Comparison of ENCODE assay signal across 8 mouse cellular contexts in the genomic region with DNA sequence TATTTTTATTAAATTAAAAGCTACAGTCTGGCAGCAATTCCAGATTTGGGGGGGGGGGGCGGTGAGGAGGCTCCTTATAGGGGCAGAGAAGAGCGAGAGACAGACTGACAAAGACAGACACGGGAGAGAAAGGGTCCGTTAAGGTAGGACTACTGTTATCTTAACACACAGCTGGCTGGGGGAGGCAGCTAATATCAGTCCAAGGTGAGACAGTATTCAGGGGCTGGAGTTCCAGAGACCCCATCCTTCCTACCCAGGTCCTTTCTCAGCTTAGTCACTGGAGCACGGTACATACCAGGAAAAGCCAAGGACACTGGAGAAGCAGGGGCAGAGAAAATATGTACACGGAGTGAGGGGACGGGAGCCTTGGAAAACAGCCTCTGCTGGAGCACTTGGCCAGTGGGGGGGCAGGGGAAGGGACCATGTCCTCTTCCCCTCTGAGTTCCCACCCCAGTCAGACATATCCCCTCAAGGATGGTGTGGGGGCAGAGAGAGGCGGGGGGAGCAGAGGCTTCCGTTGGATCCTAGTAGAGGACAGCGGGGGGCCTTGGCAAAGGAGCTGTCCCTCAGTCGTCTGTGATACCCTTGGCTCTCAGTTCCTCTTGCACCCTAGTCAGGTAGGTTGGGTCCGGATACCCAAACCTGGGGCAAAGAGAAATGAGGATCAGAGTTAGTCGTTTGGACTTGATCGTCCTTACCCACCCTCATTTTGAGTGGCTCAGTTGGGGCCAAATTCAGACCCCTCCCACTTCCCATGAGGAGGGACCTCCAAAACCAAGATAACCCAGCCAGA. TPM values are rescaled to one million over a fixed set of nuclear protein-coding genes. Genes with fewer than 3 reads are reported as not detected.
A peak's percentile ranks its signal among the peaks of the same experiment; 100 is the strongest.
DNase-seq lines count a peak whose midpoint lies in the region; ATAC-seq and TF ChIP-seq lines count a peak whose summit lies in the region.

No protein-coding gene starts in this region.

- peaks cover 28% of the 10 kb centered on the region for H3K36me3 ChIP-seq in heart, embryonic 14.5 days (ENCODE audit: control insufficient read depth, insufficient read depth, low read length)
- H3K36me3 ChIP-seq in hindbrain, embryonic 11.5 days (ENCODE audit: control insufficient read depth, insufficient read depth, low read length), result 0 out of 2 replicates have a peak, but pooled peaks cover 4% of the 10 kb centered on the region
- H3K36me3 ChIP-seq in liver, embryonic 16.5 days (ENCODE audit: control insufficient read depth, insufficient read depth), result no peaks in the 10 kb centered on the region

- H3K9me3 ChIP-seq in heart, embryonic 14.5 days (ENCODE audit: control insufficient read depth, low read length), result no peaks in the 10 kb centered on the region
- H3K9me3 ChIP-seq in hindbrain, embryonic 11.5 days (ENCODE audit: control insufficient read depth, low read length), result no peaks in the 10 kb centered on the region
- H3K9me3 ChIP-seq in liver, embryonic 16.5 days (replicated peaks; ENCODE audit: control insufficient read depth, low read length), result no peaks in the 10 kb centered on the region

- H3K27me3 ChIP-seq in heart, embryonic 14.5 days (ENCODE audit: control insufficient read depth, insufficient read depth, low read length), result peaks cover 4% of the 10 kb centered on the region
- H3K27me3 ChIP-seq in hindbrain, embryonic 11.5 days (ENCODE audit: control insufficient read depth, insufficient read depth, low read length), result no peaks in the 10 kb centered on the region
- H3K27me3 ChIP-seq in liver, embryonic 16.5 days (ENCODE audit: control insufficient read depth, insufficient read depth, low read depth, low read length), result peaks cover 3% of the 10 kb centered on the region

- H3K9ac ChIP-seq in heart, embryonic 14.5 days (ENCODE audit: low read length), result peak overlapping the region; percentile 80
- peak overlapping the region; percentile 92; the same call in 1 of the 2 replicates for H3K9ac ChIP-seq in hindbrain, embryonic 11.5 days (ENCODE audit: low read depth, low read length)
- H3K9ac ChIP-seq in liver, embryonic 16.5 days (ENCODE audit: low read depth, low read length), result no peak overlapping the region

- no peak for TF ChIP-seq CTCF in cortical plate, adult 2 months (IDR thresholded peaks at IDR 0.05; ENCODE audit: extremely low read depth, insufficient read depth, low read length)

- H3K4me1 ChIP-seq in heart, embryonic 14.5 days (ENCODE audit: control insufficient read depth in 2 of 2, insufficient read depth in 2 of 2, low read length in 2 of 2), result peaks cover 3 to 24% of the 10 kb centered on the region in 2 experiments; a peak in 3 of 4 replicates
- H3K4me1 ChIP-seq in cortical plate, adult 2 months (ENCODE audit: control insufficient read depth, insufficient read depth, low read length), result peaks cover 3% of the 10 kb centered on the region
- peaks cover 12% of the 10 kb centered on the region for H3K4me1 ChIP-seq in hindbrain, embryonic 11.5 days (replicated peaks; ENCODE audit: control insufficient read depth, insufficient read depth, low read length)
- H3K4me1 ChIP-seq in liver, embryonic 16.5 days (ENCODE audit: control insufficient read depth, low read depth, low read length), result peaks cover 68% of the 10 kb centered on the region

- H3K4me3 ChIP-seq in heart, embryonic 14.5 days (ENCODE audit: control insufficient read depth in 1 of 2, insufficient read depth in 1 of 2, low read depth in 1 of 2, low read length in 2 of 2), result 0 out of 4 replicates have a peak overlapping the region, but pooled peaks of 1 of the 2 experiments have one; percentile 66
- no peak overlapping the region for H3K4me3 ChIP-seq in cortical plate, adult 2 months (ENCODE audit: insufficient read depth, low read length)
- H3K4me3 ChIP-seq in hindbrain, embryonic 11.5 days (ENCODE audit: low read depth, low read length), result peak overlapping the region; percentile 77; the same call in 1 of the 2 replicates
- peak overlapping the region; percentile 65 for H3K4me3 ChIP-seq in liver, embryonic 16.5 days (ENCODE audit: low read depth, low read length)

- 44% methylated on average over 13 of the region's 14 CpGs for WGBS in heart, embryonic 14.5 days
- 35% methylated on average over 14 of the region's 14 CpGs for WGBS in hindbrain, embryonic 11.5 days
- WGBS in liver, embryonic 16.5 days (ENCODE audit: insufficient replicate concordance), result 27% methylated on average over 13 of the region's 14 CpGs

- peak overlapping the region in 1 of 2 experiments; percentile 29; a peak in 1 of 4 replicates for H3K27ac ChIP-seq in heart, embryonic 14.5 days (replicated peaks in 1 of 2; ENCODE audit: control insufficient read depth in 1 of 2, insufficient read depth in 1 of 2, low read depth in 2 of 2, low read length in 2 of 2)
- H3K27ac ChIP-seq in cortical plate, adult 2 months (ENCODE audit: insufficient read depth, low read length), result no peak overlapping the region
- H3K27ac ChIP-seq in hindbrain, embryonic 11.5 days (ENCODE audit: low read depth, low read length), result peak overlapping the region; percentile 37; the same call in 1 of the 2 replicates
- peak overlapping the region; percentile 87 for H3K27ac ChIP-seq in liver, embryonic 16.5 days (ENCODE audit: low read length)

- intact Hi-C loops in heart, postnatal 10 days (cut with DNase I), result loop anchor here (10.0 kb wide), 1 partner anchor 474 kb away; the partner anchor contains the start of genes Nab2 and Nemp1

- 0 out of 2 replicates have a peak, but pooled peaks have one; percentile 7 for TF ChIP-seq POLR2A in cortical plate, adult 2 months (IDR thresholded peaks at IDR 0.05; ENCODE audit: extremely low read depth, insufficient read depth, low read length)

- ATAC-seq in heart, embryonic 14.5 days (ENCODE audit: insufficient number of reproducible peaks, insufficient read depth, low FRiP score, low read depth), result no peak
- ATAC-seq in hindbrain, embryonic 11.5 days (ENCODE audit: low FRiP score), result no peak
- ATAC-seq in liver, embryonic 16.5 days (ENCODE audit: low read depth), result peak; percentile 7; the same call in 1 of the 2 replicates
- no peak for ATAC-seq in inflammation-experienced regulatory T-cells, adult 6 months

- peak overlapping the region; percentile 87 for H3K4me2 ChIP-seq in heart, embryonic 14.5 days (ENCODE audit: low read length)
- peak overlapping the region; percentile 99 for H3K4me2 ChIP-seq in hindbrain, embryonic 11.5 days (replicated peaks; ENCODE audit: low read depth, low read length)
- H3K4me2 ChIP-seq in liver, embryonic 16.5 days (ENCODE audit: low read depth, low read length), result peak overlapping the region; percentile 97

- no peak for DNase-seq in heart, postnatal 10 days
- DNase-seq in hindbrain, embryonic 11.5 days (ENCODE audit: low spot score), result no peak
- no peak for DNase-seq in urinary bladder, postnatal 14 days (ENCODE audit: low spot score)
- DNase-seq in urinary bladder, postnatal 36 days (ENCODE audit: low spot score in 2 of 2), result no peak

RNA-seq across cellular contexts. Expression of gene Arhgef25, which starts 0.7 kb away (rescaled TPM):
- polyA plus RNA-seq in heart, embryonic 14.5 days (2014; fragmentation: Nextera tagmentation; extraction: Ambion mirVana), result 18.2 and 22.8 TPM in 2 replicates
- total RNA-seq in heart, postnatal 10 days (2021), result 10 to 100 TPM; 20.8 to 21.0 TPM
- polyA plus RNA-seq in cortical plate, adult 2 months (2012; rRNA removed), result 225 and 288 TPM in 2 replicates
- 30.1 and 32.0 TPM in 2 replicates for polyA plus RNA-seq in hindbrain, embryonic 11.5 days (2014; fragmentation: Nextera tagmentation; extraction: Ambion mirVana)
- 4.8 and 5.7 TPM in 2 replicates for polyA plus RNA-seq in liver, embryonic 16.5 days (2015; fragmentation: Nextera tagmentation; extraction: Ambion mirVana)
- under 1 TPM in 1 of 3 experiments, not detected in 2; 0.20 TPM for polyA plus RNA-seq in inflammation-experienced regulatory T-cells, adult 6 months (2017; shearing (Covaris generic))

RNA-seq across cellular contexts. Expression of gene Dtx3, which starts 4.9 kb away (rescaled TPM):
- polyA plus RNA-seq in heart, embryonic 14.5 days (2014; fragmentation: Nextera tagmentation; extraction: Ambion mirVana), result 73.3 and 75.7 TPM in 2 replicates
- 10 to 100 TPM; 48.4 to 52.2 TPM for total RNA-seq in heart, postnatal 10 days (2021)
- polyA plus RNA-seq in cortical plate, adult 2 months (2012; rRNA removed), result 371 and 407 TPM in 2 replicates
- 143 and 158 TPM in 2 replicates for polyA plus RNA-seq in hindbrain, embryonic 11.5 days (2014; fragmentation: Nextera tagmentation; extraction: Ambion mirVana)
- 13.4 and 14.8 TPM in 2 replicates for polyA plus RNA-seq in liver, embryonic 16.5 days (2015; fragmentation: Nextera tagmentation; extraction: Ambion mirVana)
- polyA plus RNA-seq in inflammation-experienced regulatory T-cells, adult 6 months (2017; shearing (Covaris generic)), result 10 to 100 TPM; 35.2 to 56.0 (median 47.0) TPM

RNA-seq across cellular contexts. Expression of gene Slc26a10, which starts 10.1 kb away (rescaled TPM):
- polyA plus RNA-seq in heart, embryonic 14.5 days (2014; fragmentation: Nextera tagmentation; extraction: Ambion mirVana), result 17.4 and 19.3 TPM in 2 replicates
- total RNA-seq in heart, postnatal 10 days (2021), result 10 to 100 TPM; 40.8 to 48.0 TPM
- 8.7 TPM in 2 replicates for polyA plus RNA-seq in cortical plate, adult 2 months (2012; rRNA removed)
- 0.73 and 0.96 TPM in 2 replicates for polyA plus RNA-seq in hindbrain, embryonic 11.5 days (2014; fragmentation: Nextera tagmentation; extraction: Ambion mirVana)
- 2.2 and 2.7 TPM in 2 replicates for polyA plus RNA-seq in liver, embryonic 16.5 days (2015; fragmentation: Nextera tagmentation; extraction: Ambion mirVana)
- polyA plus RNA-seq in inflammation-experienced regulatory T-cells, adult 6 months (2017; shearing (Covaris generic)), result 1 to 10 TPM; 3.2 to 4.3 (median 3.2) TPM

RNA-seq across cellular contexts. Expression of gene Pip4k2c, which starts 20.8 kb away (rescaled TPM):
- 17.6 and 22.8 TPM in 2 replicates for polyA plus RNA-seq in heart, embryonic 14.5 days (2014; fragmentation: Nextera tagmentation; extraction: Ambion mirVana)
- 10 to 100 TPM; 26.4 to 28.7 TPM for total RNA-seq in heart, postnatal 10 days (2021)
- 116 and 117 TPM in 2 replicates for polyA plus RNA-seq in cortical plate, adult 2 months (2012; rRNA removed)
- polyA plus RNA-seq in hindbrain, embryonic 11.5 days (2014; fragmentation: Nextera tagmentation; extraction: Ambion mirVana), result 11.8 and 12.9 TPM in 2 replicates
- polyA plus RNA-seq in liver, embryonic 16.5 days (2015; fragmentation: Nextera tagmentation; extraction: Ambion mirVana), result 39.1 and 40.1 TPM in 2 replicates
- polyA plus RNA-seq in inflammation-experienced regulatory T-cells, adult 6 months (2017; shearing (Covaris generic)), result 10 to 100 TPM; 25.7 to 32.1 (median 26.0) TPM

RNA-seq across cellular contexts. Expression of gene B4galnt1, which starts 25.6 kb away (rescaled TPM):
- 1.5 and 2.0 TPM in 2 replicates for polyA plus RNA-seq in heart, embryonic 14.5 days (2014; fragmentation: Nextera tagmentation; extraction: Ambion mirVana)
- 1 to 10 TPM; 3.6 to 3.8 TPM for total RNA-seq in heart, postnatal 10 days (2021)
- polyA plus RNA-seq in cortical plate, adult 2 months (2012; rRNA removed), result 127 and 129 TPM in 2 replicates
- 10.4 and 12.4 TPM in 2 replicates for polyA plus RNA-seq in hindbrain, embryonic 11.5 days (2014; fragmentation: Nextera tagmentation; extraction: Ambion mirVana)
- 18.7 and 24.3 TPM in 2 replicates for polyA plus RNA-seq in liver, embryonic 16.5 days (2015; fragmentation: Nextera tagmentation; extraction: Ambion mirVana)
- polyA plus RNA-seq in inflammation-experienced regulatory T-cells, adult 6 months (2017; shearing (Covaris generic)), result 100 to 1,000 TPM; 181 to 204 (median 188) TPM
